Mouse (Mus musculus) layer of hippocampus, postnatal 14 days (tissue): ENCODE data around the gene Rbm8a2. TPM values are rescaled to one million over a fixed set of nuclear protein-coding genes. Genes with fewer than 3 reads are reported as not detected.
"Not testable (repeated sequence)": the region's sequence is repeated elsewhere in the genome, so short reads cannot be mapped to it uniquely, and the experiment has no call there.

Source experiments
- DNase-seq, 2 experiments: peaks; one replicate each; pipeline ENCODE4 v3.0.0; 2021 to 2022; ENCODE audit warnings: low spot score in 2 of 2, mixed read lengths in 1 of 2
- long read RNA-seq, 2 experiments: library from polyadenylated mRNA; stranded (forward); transcript quantifications; one replicate each; pipeline ENCODE4 v2.0.0; 2021
- total RNA-seq, 2 experiments: library from RNA; stranded (reverse); gene quantifications; 2 replicates each; pipeline ENCODE4 v1.2.3; 2021

The Rbm8a2 gene
- not detected for total RNA-seq
- long read RNA-seq, experiment 1, result 0 reads
- long read RNA-seq, experiment 2, result 0 reads

- not testable (repeated sequence) for DNase-seq
Measured at GRCm38 (mm10) chr1:175979014-175979413, at the start of gene Rbm8a2. TSS of gene Rbm8a2 (minus strand) at chr1:175979114.

GRCm38 (mm10) chr1:176028397-176028796 lies 49.5 kb upstream of the Rbm8a2 start:
- DNase-seq, result no peak

- no peak for DNase-seq
Measured at GRCm38 (mm10) chr1:176024501-176024900, 45.6 kb upstream of the Rbm8a2 start.

- DNase-seq, result no peak
Measured at GRCm38 (mm10) chr1:176018523-176018922, 39.6 kb upstream of the Rbm8a2 start.

- no peak for DNase-seq
Measured at GRCm38 (mm10) chr1:176016076-176016475, 37.2 kb upstream of the Rbm8a2 start.

- no peak for DNase-seq
Measured at GRCm38 (mm10) chr1:176013497-176014268, 34.8 kb upstream of the Rbm8a2 start.

- no peak for DNase-seq
Measured at GRCm38 (mm10) chr1:176011535-176011934, 32.6 kb upstream of the Rbm8a2 start.

- DNase-seq, result no peak
Measured at GRCm38 (mm10) chr1:176011072-176011471, 32.2 kb upstream of the Rbm8a2 start.

- no peak for DNase-seq
Measured at GRCm38 (mm10) chr1:176008411-176008810, 29.5 kb upstream of the Rbm8a2 start.

GRCm38 (mm10) chr1:176000599-176000998 lies 21.7 kb upstream of the Rbm8a2 start:
- no peak for DNase-seq

GRCm38 (mm10) chr1:175997076-175997651 lies 18.2 kb upstream of the Rbm8a2 start:
- DNase-seq, result no peak

GRCm38 (mm10) chr1:175988912-175989311 lies 10.0 kb upstream of the Rbm8a2 start:
- DNase-seq, result no peak

- DNase-seq, result no peak
Measured at GRCm38 (mm10) chr1:175988448-175988847, 9.5 kb upstream of the Rbm8a2 start.

- peak in 1 of 2 experiments; percentile 40 for DNase-seq
Measured at GRCm38 (mm10) chr1:175970710-175971109, 8.2 kb downstream of the Rbm8a2 start.

GRCm38 (mm10) chr1:175967004-175967745 lies 11.7 kb downstream of the Rbm8a2 start:
- peak in 1 of 2 experiments; percentile 31 for DNase-seq

- no peak for DNase-seq
Measured at GRCm38 (mm10) chr1:175961786-175962185, 17.1 kb downstream of the Rbm8a2 start.

- no peak for DNase-seq
Measured at GRCm38 (mm10) chr1:175950851-175951250, 28.1 kb downstream of the Rbm8a2 start.

GRCm38 (mm10) chr1:175950421-175950820 lies 28.5 kb downstream of the Rbm8a2 start:
- DNase-seq, result no peak

- DNase-seq, result no peak
Measured at GRCm38 (mm10) chr1:175946718-175947315, 32.1 kb downstream of the Rbm8a2 start.

GRCm38 (mm10) chr1:175943168-175943567 lies 35.7 kb downstream of the Rbm8a2 start:
- DNase-seq, result no peak

GRCm38 (mm10) chr1:175938731-175939130 lies 40.2 kb downstream of the Rbm8a2 start:
- DNase-seq, result no peak
